Mouse (Mus musculus) frontal cortex, postnatal 25 days (tissue): ENCODE results near the gene Abhd14a.

Experiments used
- DNase-seq, 2 experiments: peaks; one replicate each; pipeline ENCODE4 v3.0.0; 2022; ENCODE audit warnings: low spot score in 2 of 2

Gene Abhd14a

GRCm38 (mm10) chr9:106452821-106453220 is 5.3 kb upstream of the Abhd14a start:
- DNase-seq: no peak

- no peak for DNase-seq
Observed at GRCm38 (mm10) chr9:106452351-106452750, 4.9 kb upstream of the Abhd14a start.

GRCm38 (mm10) chr9:106451899-106452298 is 4.4 kb upstream of the Abhd14a start:
- no peak for DNase-seq

- DNase-seq: no peak
Observed at GRCm38 (mm10) chr9:106451298-106451697, 3.8 kb upstream of the Abhd14a start.

GRCm38 (mm10) chr9:106450661-106451060 is 3.2 kb upstream of the Abhd14a start:
- no peak for DNase-seq

GRCm38 (mm10) chr9:106449947-106450346 is 2.5 kb upstream of the Abhd14a start:
- no peak for DNase-seq

GRCm38 (mm10) chr9:106448498-106449031 is 1.1 kb upstream of the Abhd14a start:
- peak in 1 of 2 experiments; percentile 44 for DNase-seq

- no peak for DNase-seq
Observed at GRCm38 (mm10) chr9:106447951-106448350, 473 bp upstream of the Abhd14a start.

GRCm38 (mm10) chr9:106444836-106445235 is 2.6 kb downstream of the Abhd14a start:
- no peak for DNase-seq

- no peak for DNase-seq
Observed at GRCm38 (mm10) chr9:106442680-106443079, 4.8 kb downstream of the Abhd14a start.

GRCm38 (mm10) chr9:106436566-106436965 is 10.9 kb downstream of the Abhd14a start:
- DNase-seq: no peak

- no peak for DNase-seq
Observed at GRCm38 (mm10) chr9:106433389-106433788, 14.1 kb downstream of the Abhd14a start.

GRCm38 (mm10) chr9:106430015-106430264 is 17.5 kb downstream of the Abhd14a start:
- no peak for DNase-seq

GRCm38 (mm10) chr9:106429221-106430014 is 18.1 kb downstream of the Abhd14a start, which contains the start of gene Rpl29:
Gene Rpl29 (plus strand): TSS chr9:106429454.
- DNase-seq: peak; percentile 90 to 92

GRCm38 (mm10) chr9:106428719-106429220 is 18.7 kb downstream of the Abhd14a start:
- no peak for DNase-seq

- DNase-seq: peak; percentile 69 to 88
Observed at GRCm38 (mm10) chr9:106421865-106422160, 25.7 kb downstream of the Abhd14a start.

GRCm38 (mm10) chr9:106421033-106421864 is 26.2 kb downstream of the Abhd14a start:
- no peak for DNase-seq

- DNase-seq: no peak
Observed at GRCm38 (mm10) chr9:106420608-106421007, 26.9 kb downstream of the Abhd14a start.

- peak; percentile 88 to 92 for DNase-seq
Observed at GRCm38 (mm10) chr9:106417841-106418625, 29.4 kb downstream of the Abhd14a start.

- no peak for DNase-seq
Observed at GRCm38 (mm10) chr9:106416826-106417225, 30.7 kb downstream of the Abhd14a start.

GRCm38 (mm10) chr9:106413606-106414005 is 33.9 kb downstream of the Abhd14a start:
- DNase-seq: no peak

- no peak for DNase-seq
Observed at GRCm38 (mm10) chr9:106412210-106412609, 35.3 kb downstream of the Abhd14a start.
